Mouse (Mus musculus) intestine, embryonic 14.5 days (tissue): ENCODE measurements around the gene Osbpl9. TPM values are rescaled to one million over a fixed set of nuclear protein-coding genes. Genes with fewer than 3 reads are reported as not detected.
A peak's percentile ranks its signal among the peaks of the same experiment; 100 is the strongest.

ENCODE experiments used
- ATAC-seq: fragments of 200-750 bp; cut with Nextera tagmentation; replicated peaks from 2 replicates; pipeline ENCODE4 v1.8.0; 2017; ENCODE audit warnings: low read depth, moderate number of reproducible peaks, moderate TSS enrichment, moderate library complexity; ENCODE audit not compliant: low FRiP score, low TSS enrichment
- DNase-seq: peaks from one replicate; pipeline ENCODE4 v3.0.0-alpha.2; 2018; ENCODE audit warnings: low spot score
- H3K27ac ChIP-seq: fragments of 300-500 bp; sonication (generic); 2 replicates; pipeline ENCODE4 v1.5.1; 2014; ENCODE audit warnings: low read depth, mild to moderate bottlenecking, control low read depth
- H3K27me3 ChIP-seq: fragments of 300-500 bp; sonication (generic); replicated peaks from 2 replicates; pipeline ENCODE4 v1.6.1; 2014; ENCODE audit warnings: low read length, control low read depth; ENCODE audit not compliant: control insufficient read depth, insufficient read depth
- H3K36me3 ChIP-seq: fragments of 300-500 bp; sonication (generic); 2 replicates; pipeline ENCODE4 v1.6.1; 2014; ENCODE audit warnings: low read length, control low read depth; ENCODE audit not compliant: control insufficient read depth, insufficient read depth
- H3K4me1 ChIP-seq: fragments of 300-500 bp; sonication (generic); replicated peaks from 2 replicates; pipeline ENCODE4 v1.6.1; 2014; ENCODE audit warnings: low read length, control low read depth, mixed read lengths; ENCODE audit not compliant: control insufficient read depth, insufficient read depth
- H3K4me2 ChIP-seq: fragments of 300-500 bp; sonication (generic); 2 replicates; pipeline ENCODE4 v1.6.1; 2014; ENCODE audit warnings: low read length
- H3K4me3 ChIP-seq: fragments of 300-500 bp; sonication (generic); 2 replicates; pipeline ENCODE4 v1.5.1; 2014; ENCODE audit warnings: low read depth, low read length, control low read depth, mixed read lengths
- H3K9ac ChIP-seq: fragments of 300-500 bp; sonication (generic); 2 replicates; pipeline ENCODE4 v1.6.1; 2014; ENCODE audit warnings: mild to moderate bottlenecking, low read length
- H3K9me3 ChIP-seq: fragments of 300-500 bp; sonication (generic); 2 replicates; pipeline ENCODE4 v1.6.1; 2016; ENCODE audit warnings: low read length, control low read depth; ENCODE audit not compliant: control insufficient read depth
- WGBS: fragments of 180-500 bp; shearing (Covaris S2); extraction: QIAGEN DNeasy Blood & Tissue Kit; methylation state at CpG from one replicate; pipeline ENCODE4 v1.1.7; 2014; 5-methylcytosine and 5-hydroxymethylcytosine counted together
- microRNA counts: library from miRNA; unstranded; fragments of <30 nt; microRNA quantifications from one replicate; lab custom pipeline; 2016
- microRNA-seq: library from miRNA; unstranded; fragments of <30 nt; microRNA quantifications from one replicate; pipeline ENCODE4, GENCODE M21; 2016
- polyA plus RNA-seq: library from polyadenylated mRNA; unstranded; fragments of >200 nt; fragmentation: Nextera tagmentation; extraction: Ambion mirVana; gene quantifications from 2 replicates; pipeline ENCODE4 v1.2.1, GENCODE M21; 2014

Osbpl9 gene
- polyA plus RNA-seq, 1 experiment from 2014 or later = 53.6 TPM

DNA sequence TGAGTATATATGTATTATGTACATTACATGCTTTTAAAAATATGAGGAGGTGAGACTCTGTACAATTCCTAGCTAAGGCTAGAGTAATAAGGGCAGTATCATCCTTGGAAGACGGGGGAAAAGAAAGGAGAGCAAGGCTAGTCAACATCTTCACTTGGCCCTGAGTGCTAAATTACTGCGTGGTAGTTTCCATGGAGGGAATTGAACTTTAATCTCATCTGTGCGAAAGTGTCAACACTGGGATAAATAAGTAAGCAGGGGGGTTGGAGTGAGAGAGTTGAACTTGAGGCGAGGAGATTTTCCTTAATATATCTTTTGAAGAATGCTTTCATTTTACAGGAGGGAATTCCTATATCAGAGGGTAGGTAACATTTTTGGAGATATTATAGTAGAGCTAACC lies 188.0 kb downstream of the Osbpl9 start:
- peaks cover 36% of the 10 kb centered on the region for H3K36me3 ChIP-seq
- no peak for ATAC-seq
- WGBS = 90% methylated on average over 4 of the region's 4 CpGs

More for the DNA sequence above, 188.0 kb downstream of the Osbpl9 start:
- no peaks in the 10 kb centered on the region for H3K9me3 ChIP-seq
- no peak overlapping the region for H3K4me3 ChIP-seq
- DNase-seq = no peak
- H3K9ac ChIP-seq = no peak overlapping the region
- no peaks in the 10 kb centered on the region for H3K4me1 ChIP-seq
- no peaks in the 10 kb centered on the region for H3K27me3 ChIP-seq
- no peak overlapping the region for H3K27ac ChIP-seq
- no peak overlapping the region for H3K4me2 ChIP-seq

MicroRNA genes within 50 kb of the gene (microRNA counts, 519-probe panel; counts per million panel counts)
- 2,265 counts per million, percentile 20 among the panel's probes with 10 or more counts for microRNA mmu-miR-761 (lab: Ali Mortazavi, UCI)

Small RNA genes within 50 kb of the gene (microRNA-seq; reads per million reads assigned to microRNA genes)
- gene Mir761 = not detected

Other genes with a start within 250 kb of the Osbpl9 start
- 45.8 and 47.9 TPM in 2 replicates for gene Nrd1, start 201.6 kb downstream of the Osbpl9 start, polyA plus RNA-seq
- 0.11 TPM in 1 of 2 replicates, not detected in the other for gene Calr4, start 32.2 kb upstream of the Osbpl9 start, polyA plus RNA-seq
- gene Eps15, start 78.0 kb upstream of the Osbpl9 start, polyA plus RNA-seq = 36.6 and 45.3 TPM in 2 replicates
- 11.9 and 14.7 TPM in 2 replicates for gene Ttc39a, start 204.4 kb upstream of the Osbpl9 start, polyA plus RNA-seq